Mouse (Mus musculus) ES-Bruce4 (cell line): ENCODE data around the gene Cdc25b.

Experiments
- CTCF ChIP-seq: IDR thresholded peaks from one replicate; pipeline ENCODE4 v1.8.1; 2011; ENCODE audit warnings: low read depth, low read length
- EP300 ChIP-seq: IDR thresholded peaks from 2 replicates; pipeline ENCODE4 v1.6.1; 2011; ENCODE audit warnings: low read depth, low read length; ENCODE audit not compliant: insufficient read depth
- POLR2A ChIP-seq: IDR thresholded peaks from one replicate; pipeline ENCODE4 v1.8.1; 2011; ENCODE audit warnings: low read length; ENCODE audit not compliant: insufficient read depth

GRCm38 (mm10) chr2:131145536-131145935, 41.2 kb upstream of the Cdc25b start:
- TF ChIP-seq CTCF (no peak), POLR2A (no peak), EP300 (no peak)
